Mouse (Mus musculus) hindbrain, embryonic 12.5 days (tissue): ENCODE measurements around the gene Rapgef2. TPM values are rescaled to one million over a fixed set of nuclear protein-coding genes. Genes with fewer than 3 reads are reported as not detected.
"Not testable (repeated sequence)": the region's sequence is repeated elsewhere in the genome, so short reads cannot be mapped to it uniquely, and the experiment has no call there.

Experiments used
- ATAC-seq: fragments of 200-750 bp; cut with Nextera tagmentation; 2 replicates; pipeline ENCODE4 v1.8.0; 2017; ENCODE audit warnings: moderate TSS enrichment; ENCODE audit not compliant: low FRiP score
- H3K27ac ChIP-seq: fragments of 300-500 bp; sonication (generic); 2 replicates; pipeline ENCODE4 v1.5.1; 2016; ENCODE audit warnings: mild to moderate bottlenecking
- H3K27me3 ChIP-seq: fragments of 300-500 bp; sonication (generic); 2 replicates; pipeline ENCODE4 v1.6.1; 2016; ENCODE audit warnings: mild to moderate bottlenecking
- H3K36me3 ChIP-seq: fragments of 300-500 bp; sonication (generic); 2 replicates; pipeline ENCODE4 v1.6.1; 2016; ENCODE audit warnings: mild to moderate bottlenecking
- H3K4me1 ChIP-seq: fragments of 300-500 bp; sonication (generic); 2 replicates; pipeline ENCODE4 v1.6.1; 2016
- H3K4me2 ChIP-seq: fragments of 300-500 bp; sonication (generic); replicated peaks from 2 replicates; pipeline ENCODE4 v1.6.1; 2016; ENCODE audit warnings: mild to moderate bottlenecking
- H3K4me3 ChIP-seq: fragments of 300-500 bp; sonication (generic); 2 replicates; pipeline ENCODE4 v1.5.1; 2016; ENCODE audit warnings: mild to moderate bottlenecking
- H3K9ac ChIP-seq: fragments of 300-500 bp; sonication (generic); 2 replicates; pipeline ENCODE4 v1.6.1; 2016; ENCODE audit warnings: mild to moderate bottlenecking, moderate library complexity
- H3K9me3 ChIP-seq: fragments of 300-500 bp; sonication (generic); replicated peaks from 2 replicates; pipeline ENCODE4 v1.6.1; 2016; ENCODE audit warnings: mild to moderate bottlenecking
- WGBS: fragments of 180-500 bp; shearing (Covaris S2); methylation state at CpG from one replicate; pipeline ENCODE4 v1.1.7; 2016; 5-methylcytosine and 5-hydroxymethylcytosine counted together
- polyA plus RNA-seq: library from polyadenylated mRNA; unstranded; fragments of >200 nt; fragmentation: Nextera tagmentation; extraction: Ambion mirVana; gene quantifications from 2 replicates; pipeline ENCODE4 v1.2.1, GENCODE M21; 2016

The Rapgef2 gene
- polyA plus RNA-seq, 1 experiment from 2014 or later: 12.1 TPM

- ATAC-seq: no peak
- no peaks in the 10 kb centered on the region for H3K27me3 ChIP-seq
- H3K4me2 ChIP-seq: no peak overlapping the region
- no peak overlapping the region for H3K9ac ChIP-seq
- no peaks in the 10 kb centered on the region for H3K9me3 ChIP-seq
- H3K4me3 ChIP-seq: no peak overlapping the region
- no peak overlapping the region for H3K27ac ChIP-seq
- WGBS: 93% methylated on average over 6 of the region's 6 CpGs
- no peaks in the 10 kb centered on the region for H3K4me1 ChIP-seq
- H3K36me3 ChIP-seq: peaks cover 22% of the 10 kb centered on the region
Observed at GRCm38 (mm10) chr3:79061426-79061825, 224.9 kb downstream of the Rapgef2 start.

- not testable (repeated sequence) for H3K4me3 ChIP-seq, H3K9me3 ChIP-seq, H3K4me2 ChIP-seq, ATAC-seq, H3K27me3 ChIP-seq, H3K9ac ChIP-seq, H3K27ac ChIP-seq, H3K36me3 ChIP-seq, H3K4me1 ChIP-seq
- 95% methylated on average over 2 of the region's 2 CpGs for WGBS
Observed at GRCm38 (mm10) chr3:79058491-79058890, 227.8 kb downstream of the Rapgef2 start.

- no peaks in the 10 kb centered on the region for H3K36me3 ChIP-seq
- no peak overlapping the region for H3K9ac ChIP-seq
- H3K27me3 ChIP-seq: no peaks in the 10 kb centered on the region
- WGBS: 81% methylated on average over 5 of the region's 5 CpGs
- no peaks in the 10 kb centered on the region for H3K4me1 ChIP-seq
- no peak overlapping the region for H3K4me2 ChIP-seq
- H3K4me3 ChIP-seq: no peak overlapping the region
- H3K27ac ChIP-seq: no peak overlapping the region
- H3K9me3 ChIP-seq: no peaks in the 10 kb centered on the region
- ATAC-seq: no peak
Observed at GRCm38 (mm10) chr3:79045251-79045650, 241.1 kb downstream of the Rapgef2 start.

GRCm38 (mm10) chr3:79042973-79043372 is 243.3 kb downstream of the Rapgef2 start:
- WGBS: 93% methylated on average over 3 of the region's 3 CpGs
- no peaks in the 10 kb centered on the region for H3K36me3 ChIP-seq
- H3K9ac ChIP-seq: no peak overlapping the region
- no peak overlapping the region for H3K27ac ChIP-seq
- H3K4me1 ChIP-seq: no peaks in the 10 kb centered on the region
- no peak overlapping the region for H3K4me3 ChIP-seq
- no peaks in the 10 kb centered on the region for H3K9me3 ChIP-seq
- ATAC-seq: no peak
- H3K4me2 ChIP-seq: no peak overlapping the region
- no peaks in the 10 kb centered on the region for H3K27me3 ChIP-seq

- WGBS: 50% methylated on average over 2 of the region's 2 CpGs
- no peak overlapping the region for H3K4me2 ChIP-seq
- no peaks in the 10 kb centered on the region for H3K27me3 ChIP-seq
- no peak overlapping the region for H3K27ac ChIP-seq
- H3K4me1 ChIP-seq: no peaks in the 10 kb centered on the region
- H3K36me3 ChIP-seq: no peaks in the 10 kb centered on the region
- no peaks in the 10 kb centered on the region for H3K9me3 ChIP-seq
- ATAC-seq: no peak
- no peak overlapping the region for H3K4me3 ChIP-seq
- no peak overlapping the region for H3K9ac ChIP-seq
Observed at GRCm38 (mm10) chr3:79039666-79040450, 246.5 kb downstream of the Rapgef2 start.

GRCm38 (mm10) chr3:79039008-79039407 is 247.3 kb downstream of the Rapgef2 start:
- 72% methylated on average over 2 of the region's 2 CpGs for WGBS
- no peaks in the 10 kb centered on the region for H3K9me3 ChIP-seq
- no peak overlapping the region for H3K27ac ChIP-seq
- H3K9ac ChIP-seq: no peak overlapping the region
- H3K27me3 ChIP-seq: no peaks in the 10 kb centered on the region
- H3K36me3 ChIP-seq: no peaks in the 10 kb centered on the region
- no peaks in the 10 kb centered on the region for H3K4me1 ChIP-seq
- no peak for ATAC-seq
- no peak overlapping the region for H3K4me3 ChIP-seq
- H3K4me2 ChIP-seq: no peak overlapping the region

GRCm38 (mm10) chr3:79034457-79034856 is 251.9 kb downstream of the Rapgef2 start:
- Histone ChIP-seq H3K36me3 (no peaks in the 10 kb centered on the region), H3K9me3 (no peaks in the 10 kb centered on the region), H3K27ac (no peak overlapping the region), H3K4me1 (no peaks in the 10 kb centered on the region), H3K27me3 (no peaks in the 10 kb centered on the region), H3K4me2 (no peak overlapping the region), H3K4me3 (no peak overlapping the region), H3K9ac (no peak overlapping the region)
- ATAC-seq: no peak
- 90% methylated on average over 2 of the region's 2 CpGs for WGBS

- 83% methylated on average over 4 of the region's 4 CpGs for WGBS
- H3K4me3 ChIP-seq: no peak overlapping the region
- no peaks in the 10 kb centered on the region for H3K36me3 ChIP-seq
- no peak overlapping the region for H3K27ac ChIP-seq
- no peak overlapping the region for H3K4me2 ChIP-seq
- no peaks in the 10 kb centered on the region for H3K9me3 ChIP-seq
- H3K9ac ChIP-seq: no peak overlapping the region
- no peaks in the 10 kb centered on the region for H3K4me1 ChIP-seq
- ATAC-seq: no peak
- no peaks in the 10 kb centered on the region for H3K27me3 ChIP-seq
Observed at GRCm38 (mm10) chr3:79030855-79031254, 255.5 kb downstream of the Rapgef2 start.

- WGBS: 90% methylated on average over 14 of the region's 14 CpGs
- no peak for ATAC-seq
- H3K4me2 ChIP-seq: no peak overlapping the region
- no peak overlapping the region for H3K27ac ChIP-seq
- H3K9ac ChIP-seq: no peak overlapping the region
- no peaks in the 10 kb centered on the region for H3K36me3 ChIP-seq
- no peaks in the 10 kb centered on the region for H3K9me3 ChIP-seq
- no peak overlapping the region for H3K4me3 ChIP-seq
- H3K27me3 ChIP-seq: no peaks in the 10 kb centered on the region
- peaks cover 2% of the 10 kb centered on the region; the same call in 1 of the 2 replicates for H3K4me1 ChIP-seq
Observed at GRCm38 (mm10) chr3:79028153-79028878, 258.0 kb downstream of the Rapgef2 start.

- WGBS: 74% methylated on average over 3 of the region's 3 CpGs
- H3K4me1 ChIP-seq: peaks cover 2% of the 10 kb centered on the region; the same call in 1 of the 2 replicates
- H3K4me3 ChIP-seq: no peak overlapping the region
- no peak for ATAC-seq
- no peak overlapping the region for H3K4me2 ChIP-seq
- no peak overlapping the region for H3K27ac ChIP-seq
- no peaks in the 10 kb centered on the region for H3K9me3 ChIP-seq
- H3K9ac ChIP-seq: no peak overlapping the region
- no peaks in the 10 kb centered on the region for H3K36me3 ChIP-seq
- no peaks in the 10 kb centered on the region for H3K27me3 ChIP-seq
Observed at GRCm38 (mm10) chr3:79025983-79026382, 260.3 kb downstream of the Rapgef2 start.

GRCm38 (mm10) chr3:79023735-79024328 is 262.5 kb downstream of the Rapgef2 start:
- Histone ChIP-seq H3K9me3 (no peaks in the 10 kb centered on the region), H3K27me3 (no peaks in the 10 kb centered on the region), H3K4me1 (peaks cover 2% of the 10 kb centered on the region; the same call in 1 of the 2 replicates), H3K36me3 (no peaks in the 10 kb centered on the region), H3K4me2 (no peak overlapping the region), H3K4me3 (no peak overlapping the region), H3K27ac (no peak overlapping the region), H3K9ac (no peak overlapping the region)
- WGBS: 72% methylated on average over 6 of the region's 6 CpGs
- ATAC-seq: no peak

GRCm38 (mm10) chr3:79022690-79023089 is 263.6 kb downstream of the Rapgef2 start:
- Histone ChIP-seq H3K9me3 (no peaks in the 10 kb centered on the region), H3K9ac (no peak overlapping the region), H3K27me3 (no peaks in the 10 kb centered on the region), H3K4me3 (no peak overlapping the region), H3K36me3 (no peaks in the 10 kb centered on the region), H3K4me1 (peaks cover 2% of the 10 kb centered on the region; the same call in 1 of the 2 replicates), H3K27ac (no peak overlapping the region), H3K4me2 (no peak overlapping the region)
- ATAC-seq: no peak
- WGBS: 81% methylated on average over 4 of the region's 4 CpGs
